Mouse (Mus musculus): ENCODE measurements around the gene Rps12-ps3. TPM values are rescaled to one million over a fixed set of nuclear protein-coding genes. Genes with fewer than 3 reads are reported as not detected.

The Rps12-ps3 gene
- 534 and 780 TPM in 2 replicates for polyA plus RNA-seq (2011; ENCODE audit: insufficient read depth, insufficient read length, low read depth, missing spikeins)

- TF ChIP-seq EP300 (IDR thresholded peaks at IDR 0.05; ENCODE audit: insufficient read depth, low read depth, low read length), result no peak
- TF ChIP-seq POLR2A (IDR thresholded peaks at IDR 0.05; ENCODE audit: insufficient read depth, low read length), result no peak
- no peak for TF ChIP-seq CTCF (IDR thresholded peaks at IDR 0.05; ENCODE audit: low read depth, low read length)
- Histone ChIP-seq H3K36me3 (ENCODE audit: control insufficient read depth, insufficient read depth, low read length, poor library complexity, severe bottlenecking) (no peaks in the 10 kb centered on the region), H3K9ac (ENCODE audit: low read depth, poor library complexity, severe bottlenecking) (no peak within 1 kb of the TSS), H3K27me3 (ENCODE audit: control insufficient read depth, insufficient read depth, low read length, poor library complexity, severe bottlenecking) (no peaks in the 10 kb centered on the region), H3K4me1 (ENCODE audit: control insufficient read depth, insufficient read depth, low read length) (no peaks in the 10 kb centered on the region), H3K9me3 (replicated peaks; ENCODE audit: control insufficient read depth, insufficient read depth, low read length, poor library complexity, severe bottlenecking) (no peaks in the 10 kb centered on the region), H3K27ac (ENCODE audit: insufficient read depth, low read length) (no peak within 1 kb of the TSS), H3K4me3 (ENCODE audit: low read depth, low read length) (no peak within 1 kb of the TSS)
These were observed at the start of gene Rps12-ps3 for GRCm38 (mm10) chr19:59321990-59322389. Gene Rps12-ps3, plus strand, starts transcription at chr19:59322290.

- Histone ChIP-seq H3K27ac (ENCODE audit: insufficient read depth, low read length) (no peak overlapping the region), H3K4me3 (ENCODE audit: low read depth, low read length) (no peak overlapping the region), H3K36me3 (ENCODE audit: control insufficient read depth, insufficient read depth, low read length, poor library complexity, severe bottlenecking) (no peaks in the 10 kb centered on the region), H3K9me3 (replicated peaks; ENCODE audit: control insufficient read depth, insufficient read depth, low read length, poor library complexity, severe bottlenecking) (no peaks in the 10 kb centered on the region), H3K4me1 (ENCODE audit: control insufficient read depth, insufficient read depth, low read length) (no peaks in the 10 kb centered on the region), H3K27me3 (ENCODE audit: control insufficient read depth, insufficient read depth, low read length, poor library complexity, severe bottlenecking) (no peaks in the 10 kb centered on the region), H3K9ac (ENCODE audit: low read depth, poor library complexity, severe bottlenecking) (no peak overlapping the region)
- TF ChIP-seq EP300 (IDR thresholded peaks at IDR 0.05; ENCODE audit: insufficient read depth, low read depth, low read length) (no peak), CTCF (IDR thresholded peaks at IDR 0.05; ENCODE audit: low read depth, low read length) (no peak), POLR2A (IDR thresholded peaks at IDR 0.05; ENCODE audit: insufficient read depth, low read length) (no peak)
These were observed 48.9 kb upstream of the Rps12-ps3 start for GRCm38 (mm10) chr19:59273190-59273589.

- Histone ChIP-seq H3K9ac (ENCODE audit: low read depth, poor library complexity, severe bottlenecking) (no peak overlapping the region), H3K9me3 (replicated peaks; ENCODE audit: control insufficient read depth, insufficient read depth, low read length, poor library complexity, severe bottlenecking) (no peaks in the 10 kb centered on the region), H3K36me3 (ENCODE audit: control insufficient read depth, insufficient read depth, low read length, poor library complexity, severe bottlenecking) (no peaks in the 10 kb centered on the region), H3K27ac (ENCODE audit: insufficient read depth, low read length) (no peak overlapping the region), H3K27me3 (ENCODE audit: control insufficient read depth, insufficient read depth, low read length, poor library complexity, severe bottlenecking) (no peaks in the 10 kb centered on the region), H3K4me1 (ENCODE audit: control insufficient read depth, insufficient read depth, low read length) (no peaks in the 10 kb centered on the region), H3K4me3 (ENCODE audit: low read depth, low read length) (no peak overlapping the region)
- no peak for TF ChIP-seq EP300 (IDR thresholded peaks at IDR 0.05; ENCODE audit: insufficient read depth, low read depth, low read length)
- TF ChIP-seq CTCF (IDR thresholded peaks at IDR 0.05; ENCODE audit: low read depth, low read length), result no peak
These were observed 45.7 kb upstream of the Rps12-ps3 start for GRCm38 (mm10) chr19:59276354-59276753.

GRCm38 (mm10) chr19:59280841-59281240 lies 41.2 kb upstream of the Rps12-ps3 start:
- Histone ChIP-seq H3K4me1 (ENCODE audit: control insufficient read depth, insufficient read depth, low read length) (no peaks in the 10 kb centered on the region), H3K4me3 (ENCODE audit: low read depth, low read length) (no peak overlapping the region), H3K9ac (ENCODE audit: low read depth, poor library complexity, severe bottlenecking) (no peak overlapping the region), H3K36me3 (ENCODE audit: control insufficient read depth, insufficient read depth, low read length, poor library complexity, severe bottlenecking) (no peaks in the 10 kb centered on the region), H3K27me3 (ENCODE audit: control insufficient read depth, insufficient read depth, low read length, poor library complexity, severe bottlenecking) (no peaks in the 10 kb centered on the region), H3K9me3 (replicated peaks; ENCODE audit: control insufficient read depth, insufficient read depth, low read length, poor library complexity, severe bottlenecking) (no peaks in the 10 kb centered on the region), H3K27ac (ENCODE audit: insufficient read depth, low read length) (no peak overlapping the region)
- TF ChIP-seq POLR2A (IDR thresholded peaks at IDR 0.05; ENCODE audit: insufficient read depth, low read length) (no peak), EP300 (IDR thresholded peaks at IDR 0.05; ENCODE audit: insufficient read depth, low read depth, low read length) (no peak), CTCF (IDR thresholded peaks at IDR 0.05; ENCODE audit: low read depth, low read length) (no peak)

GRCm38 (mm10) chr19:59282001-59282400 lies 40.1 kb upstream of the Rps12-ps3 start:
- Histone ChIP-seq H3K9ac (ENCODE audit: low read depth, poor library complexity, severe bottlenecking) (no peak overlapping the region), H3K4me3 (ENCODE audit: low read depth, low read length) (no peak overlapping the region), H3K27ac (ENCODE audit: insufficient read depth, low read length) (no peak overlapping the region), H3K9me3 (replicated peaks; ENCODE audit: control insufficient read depth, insufficient read depth, low read length, poor library complexity, severe bottlenecking) (no peaks in the 10 kb centered on the region), H3K36me3 (ENCODE audit: control insufficient read depth, insufficient read depth, low read length, poor library complexity, severe bottlenecking) (no peaks in the 10 kb centered on the region), H3K27me3 (ENCODE audit: control insufficient read depth, insufficient read depth, low read length, poor library complexity, severe bottlenecking) (no peaks in the 10 kb centered on the region), H3K4me1 (ENCODE audit: control insufficient read depth, insufficient read depth, low read length) (no peaks in the 10 kb centered on the region)
- TF ChIP-seq EP300 (IDR thresholded peaks at IDR 0.05; ENCODE audit: insufficient read depth, low read depth, low read length), result no peak

- Histone ChIP-seq H3K4me3 (ENCODE audit: low read depth, low read length) (no peak overlapping the region), H3K36me3 (ENCODE audit: control insufficient read depth, insufficient read depth, low read length, poor library complexity, severe bottlenecking) (no peaks in the 10 kb centered on the region), H3K4me1 (ENCODE audit: control insufficient read depth, insufficient read depth, low read length) (no peaks in the 10 kb centered on the region), H3K27me3 (ENCODE audit: control insufficient read depth, insufficient read depth, low read length, poor library complexity, severe bottlenecking) (no peaks in the 10 kb centered on the region), H3K9me3 (replicated peaks; ENCODE audit: control insufficient read depth, insufficient read depth, low read length, poor library complexity, severe bottlenecking) (no peaks in the 10 kb centered on the region), H3K27ac (ENCODE audit: insufficient read depth, low read length) (no peak overlapping the region), H3K9ac (ENCODE audit: low read depth, poor library complexity, severe bottlenecking) (no peak overlapping the region)
- TF ChIP-seq CTCF (IDR thresholded peaks at IDR 0.05; ENCODE audit: low read depth, low read length) (no peak), POLR2A (IDR thresholded peaks at IDR 0.05; ENCODE audit: insufficient read depth, low read length) (no peak)
These were observed 33.0 kb upstream of the Rps12-ps3 start for GRCm38 (mm10) chr19:59289042-59289441.

Data from ES-Bruce4 (cell line).